Mouse (Mus musculus) E14TG2a.4 (cell line): ENCODE measurements around the gene Pakap.

Experiments used
- CTCF ChIP-seq: conservative IDR thresholded peaks from 2 replicates; pipeline ENCODE4 v1.5.1; 2014; ENCODE audit warnings: low read length
- NANOG ChIP-seq: IDR thresholded peaks from 2 replicates; pipeline ENCODE4 v1.6.1; 2014; ENCODE audit warnings: borderline replicate concordance, low read length, mixed read lengths
- POU5F1 ChIP-seq: IDR thresholded peaks from 2 replicates; pipeline ENCODE4 v1.6.1; 2014; ENCODE audit warnings: low read length, borderline replicate concordance

- no peak for TF ChIP-seq CTCF
- no peak for TF ChIP-seq NANOG
- no peak for TF ChIP-seq POU5F1
Measured at GRCm38 (mm10) chr4:57801986-57802385, 234.0 kb downstream of the Pakap start.
